Mouse (Mus musculus): ENCODE data around the gene Bag3. TPM values are rescaled to one million over a fixed set of nuclear protein-coding genes. Genes with fewer than 3 reads are reported as not detected.

Gene Bag3
- polyA plus RNA-seq, 1 experiment from 2014 or later = 9.3 TPM

DNA sequence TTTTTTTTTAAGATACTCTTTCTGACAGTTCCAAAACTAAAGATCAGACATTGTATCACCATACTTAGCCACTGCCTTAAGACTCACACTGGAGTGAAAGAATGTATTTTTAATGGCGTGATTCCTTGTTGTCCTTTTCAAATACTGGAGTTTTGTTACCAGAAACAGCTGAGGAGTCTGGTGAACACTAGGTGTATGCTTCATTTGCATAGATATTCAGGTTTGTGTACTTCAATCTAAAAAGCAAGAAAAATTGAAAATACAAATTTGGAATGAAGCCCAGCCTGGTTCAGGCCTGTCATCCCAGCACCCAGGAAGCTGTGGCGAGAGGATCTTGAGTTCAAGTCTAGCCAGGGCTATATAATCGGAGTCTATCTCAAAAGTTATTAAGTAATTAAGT lies 1.2 kb downstream of the Bag3 start:
- peaks cover 51% of the 10 kb centered on the region for H3K4me1 ChIP-seq
- peaks cover 7% of the 10 kb centered on the region; the same call in 1 of the 2 replicates for H3K27me3 ChIP-seq (ENCODE audit: low read depth, poor library complexity, severe bottlenecking)
- WGBS = 89% methylated on average over 3 of the region's 3 CpGs
- no peak for DNase-seq (ENCODE audit: low spot score)
- H3K36me3 ChIP-seq = 0 out of 2 replicates have a peak, but pooled peaks cover 3% of the 10 kb centered on the region
- peak overlapping the region; percentile 70 for H3K4me3 ChIP-seq
- no peak overlapping the region for H3K27ac ChIP-seq
- H3K9me3 ChIP-seq (replicated peaks) = no peaks in the 10 kb centered on the region

DNA sequence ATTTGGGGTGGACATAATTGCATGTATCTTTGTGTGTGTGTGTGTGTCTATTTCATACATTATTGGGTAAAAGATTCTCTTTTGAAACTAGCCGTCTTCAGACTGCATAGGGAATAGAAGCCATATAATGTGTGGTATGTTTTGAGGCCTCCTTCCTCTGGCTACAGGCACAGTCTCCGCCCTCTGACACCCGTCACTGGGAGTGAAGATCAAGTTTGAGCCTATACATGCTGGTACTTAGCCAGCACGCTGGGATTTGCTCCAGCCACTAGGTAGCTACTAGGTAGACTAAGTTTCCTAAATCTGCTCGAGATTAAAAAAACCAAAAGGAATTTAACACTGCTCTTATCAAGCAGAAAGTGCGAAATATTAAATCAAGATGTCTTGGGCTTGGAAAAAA lies 3.2 kb downstream of the Bag3 start:
- H3K4me3 ChIP-seq = no peak overlapping the region
- no peak for DNase-seq (ENCODE audit: low spot score)
- WGBS = 82% methylated on average over 6 of the region's 6 CpGs
- H3K27me3 ChIP-seq (ENCODE audit: low read depth, poor library complexity, severe bottlenecking) = peaks cover 4% of the 10 kb centered on the region; the same call in 1 of the 2 replicates
- no peaks in the 10 kb centered on the region for H3K9me3 ChIP-seq (replicated peaks)
- H3K27ac ChIP-seq = no peak overlapping the region
- peaks cover 58% of the 10 kb centered on the region for H3K4me1 ChIP-seq
- 0 out of 2 replicates have a peak, but pooled peaks cover 3% of the 10 kb centered on the region for H3K36me3 ChIP-seq

DNA sequence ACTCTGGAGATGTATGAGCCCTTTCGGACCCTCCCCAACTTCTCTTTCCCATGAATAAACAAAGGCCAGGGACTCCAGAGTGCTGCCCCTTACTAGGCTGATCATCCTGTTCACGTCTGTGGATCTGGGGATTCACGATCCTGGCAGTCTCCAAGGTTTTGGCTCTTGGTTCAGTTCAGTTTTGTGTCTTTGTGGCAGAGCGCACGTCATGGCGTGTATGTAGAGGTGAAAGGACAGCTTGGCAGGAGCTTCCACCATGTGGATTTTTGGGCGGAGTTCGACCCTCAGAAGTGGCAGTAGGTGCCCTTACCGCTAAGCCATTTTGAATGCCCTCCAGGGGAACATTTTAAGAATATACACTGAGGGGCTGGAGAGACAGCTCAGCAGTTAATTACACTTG lies 5.2 kb downstream of the Bag3 start:
- Histone ChIP-seq H3K4me1 (peaks cover 65% of the 10 kb centered on the region), H3K4me3 (no peak overlapping the region), H3K9me3 (replicated peaks) (no peaks in the 10 kb centered on the region), H3K27ac (no peak overlapping the region), H3K27me3 (ENCODE audit: low read depth, poor library complexity, severe bottlenecking) (no peaks in the 10 kb centered on the region), H3K36me3 (0 out of 2 replicates have a peak, but pooled peaks cover 3% of the 10 kb centered on the region)
- WGBS = 83% methylated on average over 9 of the region's 9 CpGs
- no peak for DNase-seq (ENCODE audit: low spot score)

DNA sequence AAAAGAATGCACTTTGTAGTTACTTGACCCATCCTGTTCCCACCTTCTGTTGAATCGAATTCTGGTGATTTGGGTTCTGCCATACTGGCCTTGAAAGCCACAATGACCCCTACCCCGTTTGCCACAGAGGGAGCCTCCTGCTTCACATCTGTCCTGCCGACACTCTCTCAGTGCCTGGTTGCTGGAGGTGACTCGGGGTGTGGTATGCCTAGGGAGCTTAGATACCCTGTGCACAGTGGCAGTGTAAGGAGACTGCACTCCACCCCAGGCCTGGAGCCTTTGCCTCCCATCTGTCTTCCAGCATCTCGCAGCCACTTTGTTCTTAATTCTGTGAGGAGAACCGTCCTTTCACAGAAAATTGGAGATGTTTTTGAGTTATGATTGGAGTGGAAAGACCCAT lies 5.7 kb downstream of the Bag3 start:
- H3K4me1 ChIP-seq = peaks cover 60% of the 10 kb centered on the region
- H3K36me3 ChIP-seq = 0 out of 2 replicates have a peak, but pooled peaks cover 3% of the 10 kb centered on the region
- peak overlapping the region; percentile 70 for H3K27ac ChIP-seq
- 31% methylated on average over 6 of the region's 6 CpGs for WGBS
- no peak for DNase-seq (ENCODE audit: low spot score)
- no peaks in the 10 kb centered on the region for H3K9me3 ChIP-seq (replicated peaks)
- H3K27me3 ChIP-seq (ENCODE audit: low read depth, poor library complexity, severe bottlenecking) = no peaks in the 10 kb centered on the region
- no peak overlapping the region for H3K4me3 ChIP-seq

DNA sequence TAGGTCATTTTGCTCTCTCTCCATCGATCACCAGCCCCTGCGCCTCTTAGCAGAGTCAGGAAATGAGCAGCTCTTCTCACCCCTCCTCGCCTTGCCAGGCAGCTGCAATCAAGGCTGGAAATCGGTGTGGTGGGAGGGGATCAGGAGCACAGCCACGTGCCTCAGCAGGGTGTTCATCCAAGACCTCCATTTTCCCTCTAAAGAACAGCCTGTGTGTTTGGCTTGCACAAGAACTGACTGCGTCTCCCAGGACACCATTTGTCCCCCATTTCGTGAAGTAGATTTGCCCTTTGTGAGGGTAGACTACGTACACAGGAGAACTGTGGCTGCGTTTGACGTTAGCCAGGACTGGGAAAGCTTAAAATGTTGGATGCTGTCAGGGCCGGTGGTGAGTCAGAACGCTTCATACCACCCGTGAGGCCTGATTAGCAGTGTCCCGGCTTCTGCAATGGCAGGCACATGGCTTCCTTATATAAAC lies 6.2 kb downstream of the Bag3 start:
- Histone ChIP-seq H3K27ac (peak overlapping the region; percentile 70), H3K36me3 (peaks cover 6% of the 10 kb centered on the region; the same call in 1 of the 2 replicates), H3K27me3 (ENCODE audit: low read depth, poor library complexity, severe bottlenecking) (no peaks in the 10 kb centered on the region), H3K9me3 (replicated peaks) (no peaks in the 10 kb centered on the region), H3K4me1 (peaks cover 59% of the 10 kb centered on the region), H3K4me3 (no peak overlapping the region)
- no peak for DNase-seq (ENCODE audit: low spot score)
- WGBS = 27% methylated on average over 14 of the region's 14 CpGs

DNA sequence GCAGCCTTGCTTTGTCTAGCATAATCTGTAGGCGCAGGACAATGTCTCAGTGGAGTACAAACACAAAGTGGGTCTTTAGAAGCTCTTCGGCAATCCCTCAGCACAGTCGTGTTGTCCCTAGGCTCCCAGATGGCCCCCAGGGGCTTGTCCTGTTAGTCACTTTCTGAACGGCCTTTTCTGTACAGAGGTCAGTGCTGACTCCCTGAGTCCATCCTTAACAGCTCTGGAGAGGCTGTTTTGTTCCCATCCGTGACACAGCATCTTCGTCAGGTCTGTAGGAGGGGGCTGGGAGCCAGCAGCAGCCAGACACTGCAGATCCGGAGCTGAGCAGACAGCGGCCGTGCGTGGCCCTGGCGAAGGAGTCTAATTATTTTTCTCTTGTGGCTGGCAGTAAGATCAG lies 7.6 kb downstream of the Bag3 start:
- WGBS = 23% methylated on average over 11 of the region's 11 CpGs
- Histone ChIP-seq H3K36me3 (peaks cover 4% of the 10 kb centered on the region; the same call in 1 of the 2 replicates), H3K4me1 (peaks cover 73% of the 10 kb centered on the region), H3K4me3 (peak overlapping the region; percentile 31), H3K9me3 (replicated peaks) (no peaks in the 10 kb centered on the region), H3K27ac (peak overlapping the region; percentile 74), H3K27me3 (ENCODE audit: low read depth, poor library complexity, severe bottlenecking) (no peaks in the 10 kb centered on the region)
- no peak for DNase-seq (ENCODE audit: low spot score)

DNA sequence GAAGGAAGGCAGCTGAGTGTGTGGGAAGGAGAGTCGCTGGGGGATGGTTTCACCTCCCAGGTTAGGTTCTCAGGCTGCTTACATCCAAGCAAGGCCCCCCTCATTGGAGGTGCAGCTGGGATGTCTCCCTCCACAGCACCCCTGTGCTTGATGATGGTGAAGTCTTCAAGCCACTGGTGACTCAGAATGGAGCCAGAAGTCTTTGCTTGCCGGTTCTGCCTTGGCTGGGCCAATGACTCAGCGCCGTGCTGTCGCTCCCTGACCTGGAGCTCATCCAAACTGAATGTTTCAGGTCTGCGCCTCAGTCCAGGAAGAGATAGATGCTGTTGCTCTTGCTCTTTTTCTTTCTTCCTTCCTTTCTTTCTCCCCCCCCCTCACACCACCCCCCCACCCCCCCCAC lies 8.5 kb downstream of the Bag3 start:
- H3K27me3 ChIP-seq (ENCODE audit: low read depth, poor library complexity, severe bottlenecking) = no peaks in the 10 kb centered on the region
- H3K4me1 ChIP-seq = peaks cover 81% of the 10 kb centered on the region
- peak overlapping the region; percentile 74 for H3K27ac ChIP-seq
- H3K9me3 ChIP-seq (replicated peaks) = no peaks in the 10 kb centered on the region
- WGBS = 76% methylated on average over 6 of the region's 6 CpGs
- DNase-seq (ENCODE audit: low spot score) = no peak
- peaks cover 4% of the 10 kb centered on the region; the same call in 1 of the 2 replicates for H3K36me3 ChIP-seq
- no peak overlapping the region for H3K4me3 ChIP-seq

DNA sequence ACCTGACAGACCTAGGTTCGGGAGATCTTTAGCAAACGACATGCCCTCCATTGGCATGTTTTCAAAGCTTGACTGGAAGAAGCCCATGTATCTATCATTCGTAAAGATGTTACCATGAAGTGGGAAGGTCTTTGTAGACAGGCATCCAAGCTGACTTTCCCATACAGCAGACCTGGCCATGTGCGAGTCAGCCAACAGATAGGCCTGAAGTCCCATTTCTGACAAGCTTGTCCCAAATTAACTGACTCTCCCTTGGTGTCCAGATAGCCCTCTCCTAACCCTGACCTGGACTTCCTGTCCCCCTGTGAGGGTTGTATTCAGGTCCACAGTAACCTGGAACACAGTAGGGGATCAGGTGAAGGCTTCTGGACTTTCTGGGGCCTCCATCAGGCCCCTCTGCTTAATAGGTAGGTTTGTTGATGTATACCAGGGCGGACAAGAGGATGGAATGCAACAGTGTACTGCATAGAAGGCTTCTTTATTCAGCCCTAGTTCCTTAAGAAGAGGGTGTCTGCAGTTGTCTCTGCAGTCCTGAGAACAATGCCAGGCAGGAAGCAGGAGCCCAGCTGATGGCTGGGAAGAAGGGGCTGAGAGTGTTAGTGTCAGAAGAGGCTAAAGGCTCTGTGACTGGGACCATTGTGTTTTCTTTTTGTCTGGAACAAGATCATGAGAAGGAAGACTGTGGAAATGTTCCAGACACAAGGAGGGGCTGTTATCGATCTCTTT lies 9.2 kb downstream of the Bag3 start:
- no peaks in the 10 kb centered on the region for H3K27me3 ChIP-seq (ENCODE audit: low read depth, poor library complexity, severe bottlenecking)
- no peak for DNase-seq (ENCODE audit: low spot score)
- no peaks in the 10 kb centered on the region for H3K9me3 ChIP-seq (replicated peaks)
- WGBS = 82% methylated on average over 6 of the region's 6 CpGs
- no peak overlapping the region for H3K4me3 ChIP-seq
- H3K36me3 ChIP-seq = peaks cover 4% of the 10 kb centered on the region; the same call in 1 of the 2 replicates
- peak overlapping the region; percentile 27; the same call in 1 of the 2 replicates for H3K27ac ChIP-seq
- peaks cover 82% of the 10 kb centered on the region for H3K4me1 ChIP-seq

DNA sequence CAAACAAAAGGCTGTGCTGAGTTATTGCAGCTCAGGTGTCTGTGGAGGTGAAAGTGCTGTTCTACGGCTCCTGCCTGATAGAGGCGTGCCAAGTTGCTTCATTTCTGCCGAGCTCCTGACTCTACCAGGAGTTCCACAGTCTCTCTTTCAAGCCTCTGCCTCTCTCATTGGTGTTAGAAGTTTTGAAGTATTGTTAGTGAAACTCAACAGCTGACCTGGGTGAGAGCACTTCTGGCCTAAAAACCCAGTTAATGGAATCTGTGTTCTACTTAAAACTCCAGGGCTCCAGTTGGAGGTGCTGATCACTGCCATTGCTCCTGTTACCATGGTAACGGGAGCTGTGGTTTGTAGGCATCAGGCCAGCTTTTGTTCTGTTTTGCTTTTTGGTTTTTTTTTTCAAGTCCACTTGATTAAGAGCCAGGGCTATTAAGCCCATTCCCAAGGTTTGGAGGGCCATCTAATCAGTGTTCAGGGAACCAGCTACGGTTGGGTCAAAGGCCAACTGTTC lies 11.6 kb downstream of the Bag3 start:
- no peak for DNase-seq (ENCODE audit: low spot score)
- Histone ChIP-seq H3K27ac (peak overlapping the region; percentile 17; the same call in 1 of the 2 replicates), H3K9me3 (replicated peaks) (no peaks in the 10 kb centered on the region), H3K36me3 (peaks cover 9% of the 10 kb centered on the region), H3K27me3 (ENCODE audit: low read depth, poor library complexity, severe bottlenecking) (no peaks in the 10 kb centered on the region), H3K4me3 (no peak overlapping the region), H3K4me1 (peaks cover 72% of the 10 kb centered on the region)
- WGBS = 73% methylated on average over 5 of the region's 5 CpGs

DNA sequence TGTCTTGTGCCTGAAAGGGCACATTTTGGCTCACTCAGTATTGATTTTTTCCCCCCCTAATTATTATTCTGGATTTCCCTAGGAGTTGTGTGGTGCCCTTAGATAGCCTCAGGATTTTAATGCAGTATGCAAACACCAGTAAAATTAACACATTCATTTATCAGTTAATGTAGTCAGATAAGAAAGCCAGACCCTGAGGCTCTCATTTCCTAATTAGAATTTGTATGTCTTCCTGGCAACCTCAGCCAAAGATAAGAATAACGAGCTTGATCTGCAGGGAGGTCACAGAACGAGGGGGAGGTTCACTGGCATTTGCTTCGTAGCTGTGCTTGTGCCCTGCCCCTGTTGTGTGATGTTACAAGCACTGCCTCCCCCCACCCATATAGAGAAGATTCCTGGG lies 12.7 kb downstream of the Bag3 start:
- Histone ChIP-seq H3K4me1 (peaks cover 61% of the 10 kb centered on the region), H3K4me3 (no peak overlapping the region), H3K27me3 (ENCODE audit: low read depth, poor library complexity, severe bottlenecking) (no peaks in the 10 kb centered on the region), H3K9me3 (replicated peaks) (no peaks in the 10 kb centered on the region), H3K27ac (peak overlapping the region; percentile 34; the same call in 1 of the 2 replicates), H3K36me3 (peaks cover 18% of the 10 kb centered on the region)
- no peak for DNase-seq (ENCODE audit: low spot score)
- 25% methylated on average over 3 of the region's 3 CpGs for WGBS

DNA sequence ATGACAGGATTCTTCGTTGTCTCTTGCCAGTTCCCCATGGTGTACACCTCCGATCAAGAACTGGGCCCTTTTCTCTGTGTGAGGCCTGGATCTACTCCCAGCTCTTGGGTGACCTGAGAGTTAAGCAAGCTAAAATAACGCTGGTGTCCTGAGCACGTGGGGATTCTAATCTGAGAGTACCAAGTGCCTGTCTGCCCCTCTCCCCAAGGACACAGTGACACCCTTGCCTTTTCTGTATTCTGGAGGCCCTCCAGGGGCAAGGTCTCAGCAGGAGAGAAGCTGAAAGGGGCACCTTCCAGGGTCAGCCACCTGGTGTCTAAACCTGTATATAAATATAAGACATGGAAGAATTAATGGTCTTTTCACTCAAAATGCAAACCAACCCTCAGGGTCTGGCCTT lies 14.3 kb downstream of the Bag3 start:
- 94% methylated on average over 4 of the region's 4 CpGs for WGBS
- no peak overlapping the region for H3K27ac ChIP-seq
- no peak for DNase-seq (ENCODE audit: low spot score)
- H3K4me1 ChIP-seq = peaks cover 45% of the 10 kb centered on the region
- H3K36me3 ChIP-seq = peaks cover 32% of the 10 kb centered on the region
- no peaks in the 10 kb centered on the region for H3K27me3 ChIP-seq (ENCODE audit: low read depth, poor library complexity, severe bottlenecking)
- H3K9me3 ChIP-seq (replicated peaks) = no peaks in the 10 kb centered on the region
- no peak overlapping the region for H3K4me3 ChIP-seq

DNA sequence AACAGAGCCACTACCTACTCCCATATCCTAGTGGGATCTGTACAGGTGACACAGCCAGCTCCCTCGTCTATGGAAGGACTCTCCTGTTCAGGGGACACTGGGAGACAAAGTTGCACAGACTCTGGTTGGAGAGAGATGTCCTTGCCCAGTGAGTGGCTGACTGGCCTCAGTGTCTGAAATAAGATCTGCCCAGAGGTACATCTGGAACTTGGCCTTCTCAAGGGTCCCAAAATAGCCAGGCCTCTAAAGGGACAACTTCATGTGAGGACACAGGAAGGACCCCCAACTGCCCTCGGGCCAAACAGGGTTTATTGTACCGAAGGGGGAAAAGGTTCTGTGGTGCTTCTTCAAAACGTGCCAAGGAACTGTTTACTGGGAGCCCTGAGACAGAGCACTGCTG lies 14.8 kb downstream of the Bag3 start:
- no peaks in the 10 kb centered on the region for H3K27me3 ChIP-seq (ENCODE audit: low read depth, poor library complexity, severe bottlenecking)
- peaks cover 38% of the 10 kb centered on the region for H3K36me3 ChIP-seq
- 71% methylated on average over 4 of the region's 4 CpGs for WGBS
- H3K4me3 ChIP-seq = no peak overlapping the region
- DNase-seq (ENCODE audit: low spot score) = no peak
- peaks cover 40% of the 10 kb centered on the region for H3K4me1 ChIP-seq
- H3K9me3 ChIP-seq (replicated peaks) = no peaks in the 10 kb centered on the region
- H3K27ac ChIP-seq = 0 out of 2 replicates have a peak overlapping the region, but pooled peaks have one; percentile 1

DNA sequence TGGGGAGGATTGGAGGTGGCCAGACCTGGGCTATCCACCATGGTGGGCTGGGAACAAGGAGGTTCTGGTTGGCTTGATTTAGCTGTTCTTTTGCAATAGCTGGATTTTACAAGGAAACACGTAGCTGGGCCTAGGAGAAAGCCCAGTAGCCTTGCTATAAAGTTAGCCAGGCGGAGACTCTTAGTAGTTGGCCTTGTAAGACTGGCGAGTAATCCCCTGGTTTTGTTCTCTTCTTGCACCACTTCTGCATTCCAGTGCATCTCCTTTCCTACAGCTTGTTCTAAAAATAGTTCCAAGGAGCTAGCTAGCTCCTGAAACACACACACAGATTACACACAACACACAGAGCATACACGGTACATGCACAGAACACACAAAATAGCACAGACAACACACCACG lies 15.4 kb downstream of the Bag3 start:
- H3K9me3 ChIP-seq (replicated peaks) = no peaks in the 10 kb centered on the region
- DNase-seq (ENCODE audit: low spot score) = no peak
- H3K4me3 ChIP-seq = no peak overlapping the region
- H3K36me3 ChIP-seq = peaks cover 43% of the 10 kb centered on the region
- H3K27ac ChIP-seq = no peak overlapping the region
- 88% methylated on average over 5 of the region's 5 CpGs for WGBS
- peaks cover 41% of the 10 kb centered on the region for H3K4me1 ChIP-seq
- H3K27me3 ChIP-seq (ENCODE audit: low read depth, poor library complexity, severe bottlenecking) = no peaks in the 10 kb centered on the region
